Mouse (Mus musculus): ENCODE measurements around the gene Ccdc85c. TPM values are rescaled to one million over a fixed set of nuclear protein-coding genes. Genes with fewer than 3 reads are reported as not detected.

The Ccdc85c gene
- polyA plus RNA-seq, 1 experiment, result 100 TPM

DNA sequence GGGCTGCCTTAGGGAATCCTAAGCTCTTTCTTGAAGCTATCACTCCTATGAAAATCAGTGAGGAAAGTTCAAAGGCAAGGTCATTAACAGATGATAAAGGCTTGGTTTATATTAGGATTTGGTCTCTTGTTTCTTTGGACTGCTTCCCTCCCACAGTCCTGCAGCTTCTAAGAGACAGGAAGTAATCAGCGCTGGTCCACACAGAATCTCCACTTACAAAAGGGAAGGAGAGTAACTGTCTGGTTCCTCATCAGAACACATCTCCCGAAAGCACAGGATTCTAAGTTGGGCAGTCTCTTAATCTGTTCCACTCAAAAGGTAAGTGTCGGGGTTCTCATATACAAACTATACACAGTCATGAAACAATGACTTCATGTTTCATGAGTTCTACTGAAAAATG, 106.3 kb downstream of the Ccdc85c start:
- TF ChIP-seq POLR2A (IDR thresholded peaks at IDR 0.05; ENCODE audit: low read depth, low read length) (no peak), CTCF (IDR thresholded peaks at IDR 0.05; ENCODE audit: extremely low read depth, insufficient read length, insufficient replicate concordance, low read depth, low read length) (no peak)
- 49% methylated on average over 3 of the region's 3 CpGs for WGBS
- H3K27me3 ChIP-seq (ENCODE audit: control insufficient read depth, insufficient read depth, low read length), result no peaks in the 10 kb centered on the region
- no peak overlapping the region for H3K4me3 ChIP-seq (ENCODE audit: low read depth, low read length)
- peaks cover 14% of the 10 kb centered on the region for H3K4me1 ChIP-seq (ENCODE audit: control insufficient read depth, insufficient read depth, insufficient read length, low read length)
- H3K27ac ChIP-seq (ENCODE audit: insufficient read depth, low read depth, low read length), result no peak overlapping the region
- H3K36me3 ChIP-seq (ENCODE audit: control insufficient read depth, insufficient read depth, low read length), result peaks cover 3% of the 10 kb centered on the region

DNA sequence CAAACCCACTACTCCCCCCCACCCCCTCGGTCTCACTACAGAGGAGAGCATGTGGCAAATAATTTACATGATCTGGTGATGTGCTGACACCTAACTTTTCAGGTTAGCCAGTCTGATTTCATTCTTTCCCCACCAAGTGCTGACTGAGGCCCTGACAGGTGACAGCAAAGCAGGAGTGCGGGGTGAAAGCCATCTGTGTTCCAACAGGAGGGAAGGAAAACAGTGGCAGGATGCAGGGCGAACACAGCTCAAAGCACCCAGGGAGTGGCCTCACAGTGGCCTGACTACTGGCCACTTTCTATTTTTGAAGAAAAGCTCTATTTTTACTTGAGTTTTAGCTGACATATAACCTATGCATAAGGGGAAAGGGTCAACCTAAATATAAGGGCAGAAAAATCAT, 111.5 kb downstream of the Ccdc85c start:
- Histone ChIP-seq H3K4me3 (ENCODE audit: low read depth, low read length) (no peak overlapping the region), H3K27ac (ENCODE audit: insufficient read depth, low read depth, low read length) (no peak overlapping the region), H3K36me3 (ENCODE audit: control insufficient read depth, insufficient read depth, low read length) (peaks cover 31% of the 10 kb centered on the region), H3K4me1 (ENCODE audit: control insufficient read depth, insufficient read depth, insufficient read length, low read length) (0 out of 2 replicates have a peak, but pooled peaks cover 2% of the 10 kb centered on the region), H3K27me3 (ENCODE audit: control insufficient read depth, insufficient read depth, low read length) (no peaks in the 10 kb centered on the region)
- TF ChIP-seq POLR2A (IDR thresholded peaks at IDR 0.05; ENCODE audit: low read depth, low read length) (no peak), CTCF (IDR thresholded peaks at IDR 0.05; ENCODE audit: extremely low read depth, insufficient read length, insufficient replicate concordance, low read depth, low read length) (no peak)
- WGBS, result 85% methylated on average over 3 of the region's 3 CpGs

DNA sequence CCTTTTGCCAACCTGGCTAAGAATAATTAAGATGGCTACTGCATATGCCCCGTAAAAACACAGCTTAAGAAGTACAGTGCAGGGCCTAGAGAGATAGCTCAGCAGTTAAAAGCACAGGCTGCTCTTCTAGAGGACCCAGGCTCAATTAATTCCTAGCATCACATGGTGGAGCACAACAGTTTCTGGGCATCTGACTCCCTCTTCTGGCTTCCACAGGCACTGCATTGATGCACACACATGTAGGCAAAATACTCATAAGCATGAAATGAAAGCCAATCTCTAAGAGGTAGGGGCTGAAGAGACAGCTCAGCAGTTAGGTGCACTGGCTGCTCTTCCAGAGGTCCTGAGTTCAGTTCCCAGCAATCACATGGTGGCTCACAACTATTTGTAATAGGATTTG, 113.2 kb downstream of the Ccdc85c start:
- Histone ChIP-seq H3K4me1 (ENCODE audit: control insufficient read depth, insufficient read depth, insufficient read length, low read length) (0 out of 2 replicates have a peak, but pooled peaks cover under 1% of the 10 kb centered on the region), H3K27me3 (ENCODE audit: control insufficient read depth, insufficient read depth, low read length) (no peaks in the 10 kb centered on the region), H3K4me3 (ENCODE audit: low read depth, low read length) (no peak overlapping the region), H3K36me3 (ENCODE audit: control insufficient read depth, insufficient read depth, low read length) (peaks cover 38% of the 10 kb centered on the region), H3K27ac (ENCODE audit: insufficient read depth, low read depth, low read length) (no peak overlapping the region)
- no peak for TF ChIP-seq CTCF (IDR thresholded peaks at IDR 0.05; ENCODE audit: extremely low read depth, insufficient read length, insufficient replicate concordance, low read depth, low read length)
- no peak for TF ChIP-seq POLR2A (IDR thresholded peaks at IDR 0.05; ENCODE audit: low read depth, low read length)
- WGBS, result 96% methylated on average over 1 of the region's 1 CpGs

DNA sequence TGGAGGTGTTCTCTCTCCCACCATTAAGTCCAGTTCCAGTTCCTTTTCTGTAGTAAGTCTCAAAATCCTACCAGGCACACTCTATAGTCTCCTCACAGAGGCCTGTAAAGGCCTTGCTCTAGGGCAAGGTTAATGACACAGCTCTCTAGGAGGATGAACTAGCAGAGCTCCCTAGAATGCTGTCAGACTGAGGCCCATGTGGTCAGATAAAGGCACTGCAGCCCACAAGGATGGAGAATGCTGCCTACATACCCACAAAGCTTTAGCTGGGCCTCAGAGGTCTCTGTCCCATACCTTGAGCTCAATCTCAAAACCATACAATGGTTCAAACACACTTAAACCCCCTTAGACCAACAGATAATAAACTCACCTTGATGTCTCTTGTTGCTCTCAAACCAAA, 115.4 kb downstream of the Ccdc85c start:
- H3K36me3 ChIP-seq (ENCODE audit: control insufficient read depth, insufficient read depth, low read length), result peaks cover 46% of the 10 kb centered on the region
- TF ChIP-seq CTCF (IDR thresholded peaks at IDR 0.05; ENCODE audit: extremely low read depth, insufficient read length, insufficient replicate concordance, low read depth, low read length) (no peak), POLR2A (IDR thresholded peaks at IDR 0.05; ENCODE audit: low read depth, low read length) (no peak)
- no peak overlapping the region for H3K27ac ChIP-seq (ENCODE audit: insufficient read depth, low read depth, low read length)
- H3K4me1 ChIP-seq (ENCODE audit: control insufficient read depth, insufficient read depth, insufficient read length, low read length), result no peaks in the 10 kb centered on the region
- H3K4me3 ChIP-seq (ENCODE audit: low read depth, low read length), result no peak overlapping the region
- no peaks in the 10 kb centered on the region for H3K27me3 ChIP-seq (ENCODE audit: control insufficient read depth, insufficient read depth, low read length)

Other genes starting within 250 kb of the Ccdc85c start
- 4.2 and 8.9 TPM in 2 replicates for gene Setd3, start 96.1 kb downstream of the Ccdc85c start, polyA plus RNA-seq (2012; rRNA removed)
- gene Ccnk, start 95.8 kb downstream of the Ccdc85c start, polyA plus RNA-seq (2012; rRNA removed), result 4.8 and 11.4 TPM in 2 replicates
- gene Hhipl1, start 30.8 kb upstream of the Ccdc85c start, polyA plus RNA-seq (2012; rRNA removed), result 0.76 and 1.1 TPM in 2 replicates
- gene Cyp46a1, start 59.0 kb upstream of the Ccdc85c start, polyA plus RNA-seq (2012; rRNA removed), result 0.51 and 1.2 TPM in 2 replicates
- 10.1 and 19.8 TPM in 2 replicates for gene Eml1, start 95.5 kb upstream of the Ccdc85c start, polyA plus RNA-seq (2012; rRNA removed)